Mouse (Mus musculus): ENCODE data around the gene Gm15262.
"Not testable (repeated sequence)": the region's sequence is repeated elsewhere in the genome, so short reads cannot be mapped to it uniquely, and the experiment has no call there.

The Gm15262 gene

DNA sequence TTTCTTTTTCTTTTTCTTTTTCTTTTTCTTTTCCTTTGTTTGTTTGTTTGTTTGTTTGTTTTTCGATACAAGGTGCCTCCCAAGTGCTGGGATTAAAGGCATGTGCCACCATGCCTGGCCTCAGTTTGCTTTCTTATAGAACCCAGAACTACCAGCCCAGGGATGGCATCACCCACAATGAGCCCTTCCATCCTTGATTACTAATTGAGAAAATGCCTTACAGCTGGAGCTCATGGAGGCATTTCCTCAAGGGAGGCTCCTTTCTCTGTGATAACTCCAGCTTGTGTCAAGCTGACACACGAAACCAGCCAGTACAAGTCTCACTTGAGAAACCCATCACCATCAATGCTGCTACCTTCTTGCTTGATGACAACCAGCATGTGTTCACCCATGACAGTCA lies at the start of gene Gm15262:
Gm15262 (plus strand) TSS at position 301 of the 400 bp plus-strand sequence.
- not testable (repeated sequence) for DNase-seq (ENCODE audit: low read depth, low spot score)

DNA sequence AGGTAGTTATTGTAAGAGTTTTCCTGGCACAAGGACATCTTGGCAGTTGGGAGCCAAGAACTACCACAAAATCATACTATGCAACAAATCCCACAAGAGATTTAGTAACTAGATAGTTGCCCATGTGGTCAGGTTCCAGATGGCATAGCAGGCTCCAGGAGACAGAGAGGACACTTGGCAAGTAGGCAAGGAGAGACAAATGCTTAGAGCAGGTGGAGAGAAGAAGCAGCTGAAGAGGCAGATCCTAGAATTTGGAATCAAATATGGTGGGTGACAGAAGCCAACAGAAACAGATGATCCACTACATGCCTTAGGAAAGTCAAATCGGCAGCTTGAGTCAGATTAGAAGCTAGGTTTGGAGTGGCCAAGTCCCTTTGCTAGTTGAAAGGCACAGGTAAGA lies 20.9 kb downstream of the Gm15262 start:
- no peak for DNase-seq (ENCODE audit: low read depth, low spot score)

DNA sequence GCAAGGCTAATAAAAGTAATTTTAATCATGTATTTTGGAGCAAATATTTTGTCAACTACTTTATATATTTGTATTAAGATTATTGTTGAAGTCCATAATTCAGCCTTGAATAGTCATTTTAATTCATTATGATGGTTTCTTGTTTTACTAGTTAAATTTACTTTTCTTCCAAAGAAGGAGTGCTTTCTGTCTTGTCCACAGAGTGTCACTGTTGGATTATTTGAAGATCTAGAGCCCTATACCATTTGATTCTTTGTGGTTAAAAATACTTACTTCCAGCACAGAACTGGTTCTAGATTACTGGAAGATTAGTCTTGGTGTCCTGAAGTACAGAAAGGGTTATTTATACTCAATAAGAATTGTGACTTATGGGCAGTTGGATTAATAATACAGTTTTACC lies 29.2 kb downstream of the Gm15262 start:
- no peak for DNase-seq (ENCODE audit: low read depth, low spot score)

DNA sequence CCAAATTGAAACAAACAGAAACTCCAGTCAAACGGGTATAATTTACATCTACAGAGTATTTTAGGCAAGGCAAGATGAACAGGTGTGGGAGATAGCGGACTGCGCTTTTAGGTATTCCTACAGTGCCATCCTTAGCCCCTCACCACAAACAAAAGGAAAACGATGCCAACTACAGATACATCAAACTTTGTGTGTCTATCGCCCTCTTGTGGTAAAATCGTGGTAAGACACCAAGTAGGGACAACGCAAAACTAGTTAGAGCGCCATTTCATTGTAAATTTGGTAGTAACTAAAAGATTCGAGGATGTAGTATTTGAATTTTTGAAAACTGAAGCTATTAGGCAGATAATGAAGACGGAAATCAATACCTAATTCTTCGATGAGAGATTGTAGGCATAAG lies 83.7 kb downstream of the Gm15262 start:
- no peak for DNase-seq (ENCODE audit: low read depth, low spot score)

DNA sequence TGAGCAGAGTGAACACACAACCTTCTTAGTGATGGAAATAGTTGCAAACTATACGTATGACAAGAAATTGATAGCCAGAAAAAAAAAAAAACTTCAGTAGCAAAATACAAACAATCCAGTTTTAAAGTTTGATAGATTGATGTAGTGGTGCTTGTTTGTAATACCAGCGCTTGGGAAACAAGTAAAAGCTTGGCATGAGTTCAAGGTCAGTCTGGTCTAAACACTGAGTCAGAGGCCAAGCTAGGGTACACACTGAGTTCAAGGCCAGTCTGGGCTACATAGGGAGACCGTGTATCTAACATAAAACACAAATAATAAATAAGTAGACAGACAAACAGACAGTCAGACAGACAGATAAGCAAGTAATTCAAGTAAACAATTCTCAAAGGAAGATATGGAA lies 84.2 kb downstream of the Gm15262 start:
- no peak for DNase-seq (ENCODE audit: low read depth, low spot score)

DNA sequence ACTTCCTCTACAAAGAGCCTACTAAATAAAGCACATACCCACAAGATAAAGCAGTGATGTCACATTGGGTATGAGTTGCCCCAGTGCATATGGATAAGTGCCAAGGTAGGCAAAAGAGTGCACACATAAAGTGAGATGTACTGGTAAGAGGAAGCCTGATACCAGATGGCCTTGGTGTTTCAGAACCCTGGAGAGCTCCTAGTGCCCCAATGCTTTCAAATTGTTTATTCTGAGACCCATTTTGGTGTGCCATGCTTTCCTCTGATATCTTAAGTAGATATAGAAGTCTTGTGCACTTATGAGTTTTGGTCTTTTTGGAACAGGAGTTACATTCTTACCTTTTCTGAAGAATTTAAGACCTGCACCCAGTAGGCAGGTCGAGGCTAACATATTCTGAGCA lies 88.3 kb downstream of the Gm15262 start:
- no peak for DNase-seq (ENCODE audit: low read depth, low spot score)

DNA sequence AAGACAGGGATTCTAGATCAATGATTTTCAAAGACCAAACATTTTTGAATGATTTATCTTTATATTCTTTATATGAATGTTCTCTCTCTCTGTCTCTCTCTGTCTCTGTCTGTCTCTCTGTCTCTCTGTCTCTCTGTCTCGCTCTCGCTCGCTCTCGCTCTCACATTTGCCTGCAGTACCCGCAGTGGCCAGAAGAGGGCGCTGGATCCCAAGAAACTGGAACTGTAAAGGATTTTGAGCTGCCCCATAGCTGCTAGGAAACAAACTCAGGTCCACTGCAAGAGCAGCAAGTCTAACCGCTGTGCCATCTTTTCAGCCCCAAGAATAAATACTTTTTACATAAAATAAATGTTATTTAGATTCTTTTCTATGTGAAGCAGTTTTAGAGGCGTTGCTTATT lies 98.5 kb downstream of the Gm15262 start:
- DNase-seq (ENCODE audit: low read depth, low spot score) = no peak

DNA sequence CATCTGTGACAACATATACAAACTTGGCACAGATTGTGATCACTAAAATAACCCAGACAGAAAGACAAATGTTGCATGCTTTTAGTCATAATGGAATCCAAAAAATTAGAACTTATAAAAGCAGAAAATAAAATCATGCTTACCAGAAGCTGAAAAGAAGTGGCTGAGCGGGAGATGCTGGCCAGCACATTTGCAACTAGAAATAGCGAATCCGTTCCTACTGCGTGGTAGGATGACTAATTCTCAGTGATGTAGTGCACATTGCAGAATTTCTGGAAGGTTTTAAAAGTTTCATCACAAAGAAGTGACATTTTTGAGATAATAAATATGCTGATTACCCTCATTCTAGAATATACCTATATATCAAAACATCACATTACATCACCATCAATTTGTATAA lies 100.7 kb downstream of the Gm15262 start:
- DNase-seq (ENCODE audit: low read depth, low spot score) = no peak

DNA sequence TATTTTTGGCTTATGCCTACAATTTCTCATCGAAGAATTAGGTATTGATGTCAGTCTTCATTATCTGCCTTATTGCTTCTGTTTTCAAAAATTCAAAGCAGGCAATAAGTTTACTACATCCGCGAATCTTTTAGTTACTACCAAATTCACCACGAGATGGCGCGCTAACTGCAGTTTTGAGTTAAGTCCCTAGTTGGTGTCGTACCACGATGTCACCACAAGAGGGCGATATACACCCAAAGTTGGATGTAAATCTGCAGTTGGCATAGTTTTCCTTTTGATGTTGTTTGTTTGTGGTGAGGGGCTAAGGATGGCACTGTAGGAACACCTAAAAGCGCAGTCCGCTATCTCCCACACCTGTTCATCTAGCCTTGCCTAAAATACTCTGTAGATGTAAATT lies 111.9 kb downstream of the Gm15262 start:
- peak; percentile 68 for DNase-seq (ENCODE audit: low read depth, low spot score)

DNA sequence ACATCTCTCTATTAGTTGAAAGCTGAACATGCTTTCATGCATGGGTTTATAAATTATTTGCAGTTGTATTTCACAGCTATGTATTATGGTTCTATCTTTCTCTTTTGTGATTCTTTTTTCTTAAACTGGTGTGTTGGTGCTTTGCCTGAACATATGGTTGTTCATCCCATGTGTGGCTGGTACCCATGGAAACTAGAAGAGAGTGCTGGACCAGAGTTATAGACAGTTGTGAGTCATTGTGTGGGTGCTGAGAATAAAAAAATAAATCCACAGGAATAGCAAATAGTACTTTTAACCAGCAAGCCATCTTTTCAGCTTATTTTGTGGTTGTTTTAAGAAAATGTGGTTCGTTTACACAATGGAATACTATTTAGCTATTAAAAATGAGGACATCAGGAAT lies 123.9 kb downstream of the Gm15262 start:
- DNase-seq (ENCODE audit: low read depth, low spot score) = no peak

Data from retina, postnatal 7 days (tissue).